Mouse (Mus musculus) CH12.LX (cell line): ENCODE data around the gene Efna1. TPM values are rescaled to one million over a fixed set of nuclear protein-coding genes. Genes with fewer than 3 reads are reported as not detected.
A peak's percentile ranks its signal among the peaks of the same experiment; 100 is the strongest.

Experiments
- DNase-seq: peaks from one replicate; pipeline ENCODE4 v3.0.0-alpha.2; 2013; ENCODE audit errors: extremely low read depth
- H3K27ac ChIP-seq: 2 replicates; pipeline ENCODE4 v1.5.1; 2012; ENCODE audit warnings: low read depth, mild to moderate bottlenecking, control low read depth, moderate library complexity; ENCODE audit not compliant: insufficient read depth
- H3K27me3 ChIP-seq: replicated peaks from 2 replicates; pipeline ENCODE3; 2012; ENCODE audit warnings: inconsistent platforms
- H3K36me3 ChIP-seq, 2 experiments: replicated peaks in 1 of 2; 2 replicates each; pipeline versions ENCODE3 to v1.6.1; 2012; ENCODE audit warnings: inconsistent platforms in 1 of 2, low read length in 1 of 2, mild to moderate bottlenecking in 1 of 2, mixed read lengths in 1 of 2, moderate library complexity in 1 of 2; ENCODE audit not compliant: control insufficient read depth in 1 of 2, insufficient read depth in 1 of 2
- H3K4me1 ChIP-seq, 2 experiments: 2 replicates each; pipeline ENCODE4 v1.6.1; 2012; ENCODE audit warnings: inconsistent platforms in 1 of 2, moderate library complexity in 1 of 2; ENCODE audit not compliant: insufficient read depth in 2 of 2, control insufficient read depth in 1 of 2
- H3K4me2 ChIP-seq: 2 replicates; pipeline ENCODE4 v1.6.1; 2012; ENCODE audit warnings: low read depth, mild to moderate bottlenecking, control low read depth; ENCODE audit not compliant: poor library complexity, insufficient read depth, severe bottlenecking
- H3K4me3 ChIP-seq, 3 experiments: fragments of 150-350 bp in 1 of 3; sonication (generic) in 1 of 3; replicated peaks in 1 of 3; 2 replicates each; pipeline versions ENCODE3 to v1.5.1; 2011 to 2012; ENCODE audit warnings: low read depth in 2 of 3, low read length in 2 of 3, mild to moderate bottlenecking in 2 of 3, moderate library complexity in 2 of 3, control low read depth in 1 of 3, improper control_type of control experiment in 1 of 3, inconsistent platforms in 1 of 3, mixed read lengths in 1 of 3; ENCODE audit not compliant: poor library complexity in 1 of 3
- H3K79me2 ChIP-seq: replicated peaks from 2 replicates; pipeline ENCODE4 v1.6.1; 2012; ENCODE audit warnings: mild to moderate bottlenecking, moderate library complexity; ENCODE audit not compliant: control insufficient read depth, poor library complexity, insufficient read depth, severe bottlenecking; ENCODE audit errors: extremely low read depth
- H3K9ac ChIP-seq: 2 replicates; pipeline ENCODE4 v1.6.1; 2012; ENCODE audit warnings: low read depth, mild to moderate bottlenecking, control low read depth, moderate library complexity; ENCODE audit not compliant: insufficient read depth
- H3K9me3 ChIP-seq: replicated peaks from 2 replicates; pipeline ENCODE3; 2012; ENCODE audit warnings: low read length, inconsistent platforms, mixed read lengths
- BHLHE40 ChIP-seq: IDR thresholded peaks from 2 replicates; pipeline ENCODE4 v1.6.1; 2011; ENCODE audit warnings: mild to moderate bottlenecking, low read depth, low read length, improper control_type of control experiment
- CHD1 ChIP-seq: IDR thresholded peaks from 2 replicates; pipeline ENCODE4 v1.6.1; 2012; ENCODE audit warnings: low read depth, low read length, improper control_type of control experiment, inconsistent platforms
- E2F4 ChIP-seq: IDR thresholded peaks from 2 replicates; pipeline ENCODE4 v1.6.1; 2011; ENCODE audit warnings: low read depth, low read length, improper control_type of control experiment; ENCODE audit not compliant: insufficient replicate concordance
- EP300 ChIP-seq: IDR thresholded peaks from 2 replicates; pipeline ENCODE4 v1.6.1; 2011; ENCODE audit warnings: low read length, improper control_type of control experiment
- ETS1 ChIP-seq: conservative IDR thresholded peaks from 2 replicates; pipeline ENCODE4 v1.6.1; 2012; ENCODE audit warnings: low read depth, mild to moderate bottlenecking, inconsistent platforms, low read length, improper control_type of control experiment, moderate library complexity
- GABPA ChIP-seq: IDR thresholded peaks from 2 replicates; pipeline ENCODE4 v1.6.1; 2012; ENCODE audit warnings: low read depth, low read length, improper control_type of control experiment, inconsistent platforms; ENCODE audit not compliant: insufficient replicate concordance
- HCFC1 ChIP-seq: IDR thresholded peaks from 2 replicates; pipeline ENCODE4 v1.6.1; 2012; ENCODE audit warnings: low read depth, mild to moderate bottlenecking, inconsistent platforms, low read length, improper control_type of control experiment
- IRF4 ChIP-seq: IDR thresholded peaks from 2 replicates; pipeline ENCODE4 v1.6.1; 2014; ENCODE audit warnings: low read depth, mild to moderate bottlenecking, inconsistent platforms, low read length, improper control_type of control experiment
- JUN ChIP-seq: IDR thresholded peaks from 2 replicates; pipeline ENCODE4 v1.6.1; 2011; ENCODE audit warnings: low read depth, mild to moderate bottlenecking, low read length, improper control_type of control experiment, moderate library complexity; ENCODE audit not compliant: insufficient read depth
- JUND ChIP-seq: conservative IDR thresholded peaks from 2 replicates; pipeline ENCODE4 v1.6.1; 2011; ENCODE audit warnings: low read depth, low read length, improper control_type of control experiment
- KAT2A ChIP-seq: IDR thresholded peaks from 2 replicates; pipeline ENCODE4 v1.6.1; 2012; ENCODE audit warnings: low read length, improper control_type of control experiment, inconsistent platforms; ENCODE audit not compliant: insufficient replicate concordance
- MAX ChIP-seq: IDR thresholded peaks from 2 replicates; pipeline ENCODE4 v1.6.1; 2011; ENCODE audit warnings: low read length, improper control_type of control experiment
- MXI1 ChIP-seq: IDR thresholded peaks from 2 replicates; pipeline ENCODE4 v1.6.1; 2011; ENCODE audit warnings: mild to moderate bottlenecking, low read depth, low read length, improper control_type of control experiment
- POLR2AphosphoS2 ChIP-seq: IDR thresholded peaks from 2 replicates; pipeline ENCODE4 v1.6.1; 2011; ENCODE audit warnings: low read depth, low read length, improper control_type of control experiment
- RCOR1 ChIP-seq: conservative IDR thresholded peaks from 2 replicates; pipeline ENCODE4 v1.6.1; 2012; ENCODE audit warnings: low read depth, mild to moderate bottlenecking, inconsistent platforms, low read length, improper control_type of control experiment
- USF1 ChIP-seq: IDR thresholded peaks from 2 replicates; pipeline ENCODE4 v1.6.1; 2014; ENCODE audit warnings: low read depth, mild to moderate bottlenecking, inconsistent platforms, low read length, improper control_type of control experiment
- USF2 ChIP-seq: conservative IDR thresholded peaks from 2 replicates; pipeline ENCODE4 v1.6.1; 2011; ENCODE audit warnings: low read depth, low read length, improper control_type of control experiment
- ZKSCAN1 ChIP-seq: IDR thresholded peaks from 2 replicates; pipeline ENCODE4 v1.6.1; 2012; ENCODE audit warnings: low read depth, inconsistent platforms, low read length, improper control_type of control experiment, borderline replicate concordance
- ZMIZ1 ChIP-seq: IDR thresholded peaks from 2 replicates; pipeline ENCODE4 v1.6.1; 2012; ENCODE audit warnings: low read depth, mild to moderate bottlenecking, inconsistent platforms, low read length, improper control_type of control experiment
- dilution Hi-C: fragments of 300-500 bp; cut with MboI; formaldehyde crosslinking; loops from 2 replicates; pipeline ENCODE4 v1.14.3; 2020; ENCODE audit warnings: low sequenced_read_pairs; ENCODE audit not compliant: extremely low pct_unique_long_range_greater_than_20kb, extremely low pct_ligation_motif_present
- in situ Hi-C: fragments of 300-500 bp; cut with MboI; formaldehyde crosslinking; loops from 3 replicates; pipeline ENCODE4 v1.14.3; 2019; ENCODE audit warnings: low sequenced_read_pairs, low pct_ligation_motif_present, low pct_unique_long_range_greater_than_20kb, mixed read lengths
- polyA plus RNA-seq: library from polyadenylated mRNA; unstranded; fragments of >175 nt; gene quantifications from 2 replicates; pipeline ENCODE4 v1.2.1, GENCODE M21; 2012; ENCODE audit warnings: low read depth; ENCODE audit not compliant: insufficient read length
- total RNA-seq, 2 experiments: library from RNA; depleted of rRNA; stranded (reverse); fragments of 300-350 nt in 1 of 2; fragments of >200 nt in 1 of 2; gene quantifications; 2 replicates each; pipeline ENCODE4 v1.2.3; 2012 to 2014

The Efna1 gene
- total and polyA plus RNA-seq, 3 experiments = 0.70 to 0.93 (median 0.71) TPM

- no peak for DNase-seq
- Histone ChIP-seq H3K4me2 (no peak overlapping the region), H3K79me2 (no peaks in the 10 kb centered on the region), H3K27me3 (no peaks in the 10 kb centered on the region), H3K36me3 (peaks cover 31 to 55% of the 10 kb centered on the region in 2 experiments), H3K4me1 (peaks cover 15 to 28% of the 10 kb centered on the region in 2 experiments), H3K9ac (no peak overlapping the region), H3K4me3 (no peak overlapping the region), H3K27ac (no peak overlapping the region), H3K9me3 (no peaks in the 10 kb centered on the region)
- TF ChIP-seq JUN = no peak
- no peak for TF ChIP-seq ZMIZ1
- no peak for TF ChIP-seq USF2
- no peak for TF ChIP-seq CHD1
- no peak for TF ChIP-seq GABPA
- TF ChIP-seq POLR2AphosphoS2 = no peak
- no peak for TF ChIP-seq RCOR1
- no peak for TF ChIP-seq ZKSCAN1
- no peak for TF ChIP-seq JUND
- no peak for TF ChIP-seq MXI1
- TF ChIP-seq MAX = no peak
- no peak for TF ChIP-seq ETS1
- no peak for TF ChIP-seq HCFC1
- no peak for TF ChIP-seq KAT2A
- no peak for TF ChIP-seq E2F4
- TF ChIP-seq USF1 = no peak
- dilution Hi-C loops (no loop called here), in situ Hi-C loops (no loop called here)
These were observed 44.4 kb downstream of the Efna1 start for GRCm38 (mm10) chr3:89236516-89236915.

- H3K27ac ChIP-seq = no peak overlapping the region
- no peak overlapping the region for H3K9ac ChIP-seq
- peaks cover 20 to 44% of the 10 kb centered on the region in 2 experiments for H3K4me1 ChIP-seq
- H3K36me3 ChIP-seq = peaks cover 28 to 40% of the 10 kb centered on the region in 2 experiments
- DNase-seq = no peak
- no peak overlapping the region for H3K4me2 ChIP-seq
- dilution Hi-C loops = no loop called here
- H3K27me3 ChIP-seq = no peaks in the 10 kb centered on the region
- H3K79me2 ChIP-seq = no peaks in the 10 kb centered on the region
- TF ChIP-seq BHLHE40 (peak; percentile 60; the same call in 1 of the 2 replicates), GABPA (no peak), IRF4 (peak; percentile 71), POLR2AphosphoS2 (no peak), ETS1 (no peak), EP300 (peak; percentile 52; the same call in 1 of the 2 replicates)
- TF ChIP-seq, all 38 proteins: peak for 3
- Histone ChIP-seq H3K9me3 (no peaks in the 10 kb centered on the region), H3K4me3 (no peak overlapping the region)
- in situ Hi-C loops = no loop called here
These were observed 47.3 kb downstream of the Efna1 start for GRCm38 (mm10) chr3:89233562-89234110.
